Mouse (Mus musculus): Measurements from ENCODE around the gene Olfr76.

- TF ChIP-seq POLR2A (IDR thresholded peaks at IDR 0.05; ENCODE audit: low read depth, low read length) (no peak), MAFK (IDR thresholded peaks at IDR 0.05; ENCODE audit: insufficient replicate concordance, low read length) (no peak), CTCF (conservative IDR thresholded peaks at IDR 0.05 in 1 of 2, IDR thresholded peaks at IDR 0.05 in 1 of 2; ENCODE audit: low read depth in 2 of 2, low read length in 2 of 2) (no peak), E2F4 (IDR thresholded peaks at IDR 0.05; ENCODE audit: insufficient replicate concordance, low read depth, low read length) (no peak), EP300 (IDR thresholded peaks at IDR 0.05; ENCODE audit: low read length) (no peak), HCFC1 (IDR thresholded peaks at IDR 0.05; ENCODE audit: low read depth, low read length) (no peak), CHD2 (IDR thresholded peaks at IDR 0.05; ENCODE audit: low read length) (no peak), SMC3 (IDR thresholded peaks at IDR 0.05; ENCODE audit: low read depth, low read length) (no peak), ELF1 (IDR thresholded peaks at IDR 0.05; ENCODE audit: low read depth, low read length) (no peak), SIN3A (IDR thresholded peaks at IDR 0.05; ENCODE audit: low read length) (no peak), MAX (IDR thresholded peaks at IDR 0.05; ENCODE audit: low read length) (no peak)
Measured at GRCm38 (mm10) chr19:12145452-12145851, 22.4 kb upstream of the Olfr76 start.
